Mouse (Mus musculus) adrenal gland, adult 2 months (tissue): ENCODE data around the gene Nkapl. TPM values are rescaled to one million over a fixed set of nuclear protein-coding genes. Genes with fewer than 3 reads are reported as not detected.
A peak's percentile ranks its signal among the peaks of the same experiment; 100 is the strongest.
"Not testable (repeated sequence)": the region's sequence is repeated elsewhere in the genome, so short reads cannot be mapped to it uniquely, and the experiment has no call there.

Experiments
- DNase-seq: peaks from one replicate; pipeline ENCODE4 v3.0.0; 2021
- long read RNA-seq: library from polyadenylated mRNA; stranded (forward); transcript quantifications from one replicate; pipeline ENCODE4 v2.0.0, GENCODE M21; 2021
- polyA plus RNA-seq: library from polyadenylated mRNA; depleted of rRNA; stranded (reverse); fragments of >200 nt; gene quantifications from 2 replicates; pipeline ENCODE4 v1.2.3, GENCODE M21; 2012; rRNA removed
- total RNA-seq, 2 experiments: library from RNA; stranded (reverse); gene quantifications; 2 replicates each; pipeline ENCODE4 v1.2.3; 2021

The Nkapl gene
- 1 to 10 TPM in 1 of 2 experiments, under 1 TPM in 1; 0.84 to 1.5 TPM for total RNA-seq
- polyA plus RNA-seq: 0.43 and 0.70 TPM in 2 replicates
- long read RNA-seq, partial matches to known transcripts: 0 of 2 reads
- long read RNA-seq, other reads (novel, unspliced or antisense): 0 of 2 reads

DNA sequence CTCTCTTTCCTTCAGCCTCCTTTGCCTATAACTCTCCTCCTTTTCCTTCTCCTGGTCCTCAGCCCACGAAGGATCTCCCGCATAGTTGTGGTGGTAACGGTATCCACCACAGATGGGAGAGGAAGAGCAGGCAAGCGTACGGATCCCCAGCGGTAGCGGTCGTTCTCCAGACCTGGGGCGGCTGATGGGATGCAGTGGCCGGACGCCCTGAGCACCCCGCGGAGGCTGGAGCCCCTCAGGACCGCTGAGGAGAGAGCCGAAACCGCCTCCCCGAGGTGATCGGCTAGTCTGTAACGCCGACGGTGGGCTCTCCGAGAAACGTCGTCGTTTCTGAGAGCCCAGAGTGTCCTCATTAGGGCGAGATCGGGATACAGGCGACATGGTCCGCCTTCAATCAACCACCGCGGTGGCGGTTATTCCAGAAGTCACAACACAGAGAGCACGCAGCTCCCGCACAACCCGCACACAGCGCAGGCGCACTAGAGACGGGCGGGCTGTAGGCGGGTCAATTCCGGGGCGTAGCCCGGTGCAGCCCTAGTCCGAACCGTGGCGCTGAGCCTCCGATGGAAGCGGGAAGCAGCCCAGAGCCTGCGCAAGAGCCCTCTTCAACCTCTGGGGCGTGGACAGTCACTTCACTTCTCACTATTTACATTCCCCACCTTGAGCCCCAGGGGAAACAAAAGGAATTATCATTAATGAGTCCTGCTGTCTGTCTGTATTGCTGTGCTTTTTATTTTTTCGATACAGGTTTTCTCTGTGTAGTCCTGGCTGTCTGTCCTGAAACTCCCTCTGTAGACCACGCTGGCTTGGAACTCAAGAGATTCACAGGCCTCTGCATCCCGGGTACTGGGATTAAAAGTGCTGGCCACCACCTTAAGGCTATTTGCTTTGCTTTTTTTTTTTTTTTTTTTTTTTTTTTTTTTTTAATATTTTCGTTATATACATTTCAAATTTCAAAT lies at the start of gene Nkapl:
Gene Nkapl, minus strand, starts transcription at position 449 of the 959 bp plus-strand sequence.
- peak; percentile 92 for DNase-seq

GRCm38 (mm10) chr13:21506221-21506649 lies 37.9 kb upstream of the Nkapl start:
- DNase-seq: peak; percentile 95

- no peak for DNase-seq
Measured at GRCm38 (mm10) chr13:21502296-21502695, 34.0 kb upstream of the Nkapl start.

DNA sequence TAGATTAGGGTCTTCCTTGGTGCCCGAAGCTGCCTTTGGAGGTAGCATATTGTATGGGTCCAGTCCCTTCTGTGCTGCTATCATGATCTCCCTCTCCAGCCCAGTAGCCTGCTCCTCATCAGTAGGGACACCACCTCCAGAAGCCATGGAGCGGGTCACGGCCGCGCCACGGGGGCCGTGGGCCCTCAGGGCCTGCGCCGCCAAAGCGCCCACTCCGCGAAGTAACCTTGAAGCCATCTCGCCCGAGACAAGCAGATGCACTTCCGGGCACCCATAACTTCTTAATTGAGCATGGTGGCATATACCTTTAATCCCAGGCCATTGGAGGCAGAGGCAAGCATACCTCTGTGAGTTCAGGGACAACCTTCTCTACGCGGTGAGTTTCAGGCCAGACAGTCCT lies 32.9 kb upstream of the Nkapl start, which contains the start of gene Gm11273:
Gene Gm11273, minus strand, starts transcription at position 237 of the 400 bp plus-strand sequence.
- not testable (repeated sequence) for DNase-seq

GRCm38 (mm10) chr13:21495080-21495479 lies 26.8 kb upstream of the Nkapl start, which contains the start of gene AK157302:
Gene AK157302, plus strand, starts transcription at chr13:21495223.
- peak; percentile 11 for DNase-seq

- peak; percentile 50 for DNase-seq
Measured at GRCm38 (mm10) chr13:21492847-21493246, 24.5 kb upstream of the Nkapl start.

- no peak for DNase-seq
Measured at GRCm38 (mm10) chr13:21486881-21487280, 18.6 kb upstream of the Nkapl start.

DNA sequence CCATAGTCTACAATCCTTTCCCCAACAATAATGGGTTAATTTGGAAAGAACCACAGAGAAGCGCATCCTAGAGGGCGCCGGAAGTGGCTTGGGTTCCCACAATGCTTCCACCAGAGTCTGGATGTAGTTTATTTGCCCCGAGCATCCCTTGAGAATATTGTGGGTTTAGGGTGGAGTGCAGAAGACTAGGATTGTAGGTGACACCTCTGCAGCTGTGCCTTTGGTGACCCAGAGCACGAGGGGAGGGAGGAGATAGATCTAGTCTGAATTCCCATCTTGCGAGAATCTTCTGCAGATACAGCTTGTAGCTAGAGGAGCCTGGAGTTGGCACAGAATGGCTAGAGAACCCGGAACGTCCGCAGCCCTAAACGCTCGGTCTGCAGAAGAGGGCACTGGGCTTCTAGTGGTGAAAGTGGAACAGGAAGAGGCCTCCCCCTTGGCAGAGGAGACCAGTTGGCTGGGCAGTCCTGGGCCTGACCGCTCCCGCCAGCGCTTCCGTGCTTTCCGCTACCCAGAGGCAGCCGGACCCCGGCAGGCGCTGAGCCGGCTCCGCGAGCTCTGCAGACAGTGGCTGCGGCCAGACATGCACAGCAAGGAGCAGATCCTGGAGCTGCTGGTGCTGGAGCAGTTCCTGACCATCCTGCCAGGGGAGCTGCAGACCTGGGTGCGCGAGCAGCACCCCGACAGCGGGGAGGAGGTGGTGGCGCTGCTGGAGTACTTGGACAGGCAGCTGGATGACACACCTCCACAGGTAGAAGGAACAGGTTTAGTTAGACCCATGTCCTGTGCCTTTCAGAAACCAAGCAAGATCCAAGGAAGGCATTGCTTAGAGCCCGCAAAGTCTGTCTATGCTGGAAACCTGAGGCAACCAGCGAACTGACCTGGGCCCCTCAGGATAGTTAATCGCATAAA lies 10.7 kb upstream of the Nkapl start, which contains the start of the genes Zkscan4 and Gm10065:
Gene Zkscan4, plus strand, starts transcription at position 149 of the 912 bp plus-strand sequence.
Gene Gm10065, minus strand, starts transcription at position 683 of the 912 bp plus-strand sequence.
- DNase-seq: peak; percentile 75

DNA sequence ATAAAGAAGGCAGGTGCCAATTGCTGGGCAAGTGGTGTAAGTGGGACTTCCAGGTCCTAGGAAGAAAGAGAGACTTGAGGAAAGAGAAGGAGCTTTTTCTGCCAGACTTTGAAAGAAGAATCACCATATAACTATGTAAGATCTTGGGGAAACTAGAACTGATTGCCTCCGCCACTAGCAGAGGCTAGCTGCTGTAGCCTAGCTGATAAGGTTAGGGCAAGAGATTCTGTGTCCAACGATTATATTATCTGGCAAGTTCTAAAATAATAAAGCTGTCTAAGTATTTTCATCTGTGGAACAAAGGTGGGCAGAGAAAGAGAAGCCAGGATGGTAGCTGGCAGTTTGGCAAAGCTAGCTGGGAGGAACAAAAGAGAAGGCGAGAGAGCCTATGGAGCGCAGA lies 4.1 kb upstream of the Nkapl start:
- DNase-seq: no peak

GRCm38 (mm10) chr13:21469097-21469496 lies 788 bp upstream of the Nkapl start:
- no peak for DNase-seq

DNA sequence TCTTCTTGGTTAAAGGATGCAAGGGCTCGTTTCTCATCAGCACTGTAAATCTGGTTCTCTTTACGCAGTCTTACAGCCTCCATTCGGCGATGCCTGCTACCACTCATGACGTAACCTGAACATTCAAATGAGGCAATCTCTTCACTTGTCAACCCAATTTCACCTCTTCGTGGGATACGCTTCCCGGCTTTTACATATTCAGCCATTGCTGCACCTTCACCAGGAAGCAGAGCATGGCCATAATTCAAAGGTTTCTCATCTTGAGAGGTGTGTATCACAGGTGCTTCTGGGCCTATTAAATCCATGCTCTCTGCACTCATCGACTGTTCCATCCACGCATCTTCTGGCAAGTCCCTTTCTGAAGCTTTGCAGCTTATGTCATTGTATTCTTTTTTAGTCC lies 973 bp downstream of the Nkapl start:
- DNase-seq: no peak

DNA sequence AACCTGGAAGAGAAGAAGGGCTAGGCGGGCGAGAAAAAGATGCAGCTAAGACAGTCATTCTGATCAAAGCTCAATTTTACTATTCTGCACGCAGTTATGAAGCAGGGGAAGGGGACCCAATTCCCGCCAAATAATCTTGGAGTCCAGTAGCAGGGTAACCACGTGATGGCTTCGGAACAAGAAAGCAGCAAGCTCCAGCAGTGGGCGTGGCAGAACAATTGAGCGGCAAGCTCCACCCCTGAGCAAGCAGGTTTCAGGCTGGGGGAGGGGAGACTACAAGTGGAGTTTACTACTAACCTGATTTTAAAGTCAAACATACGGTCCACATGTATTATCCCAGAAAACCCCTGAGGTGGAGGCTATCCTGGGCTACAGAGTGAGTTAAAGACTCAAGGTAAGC lies 5.8 kb downstream of the Nkapl start:
- DNase-seq: not testable (repeated sequence)

- DNase-seq: no peak
Measured at GRCm38 (mm10) chr13:21456347-21456746, 12.0 kb downstream of the Nkapl start.

DNA sequence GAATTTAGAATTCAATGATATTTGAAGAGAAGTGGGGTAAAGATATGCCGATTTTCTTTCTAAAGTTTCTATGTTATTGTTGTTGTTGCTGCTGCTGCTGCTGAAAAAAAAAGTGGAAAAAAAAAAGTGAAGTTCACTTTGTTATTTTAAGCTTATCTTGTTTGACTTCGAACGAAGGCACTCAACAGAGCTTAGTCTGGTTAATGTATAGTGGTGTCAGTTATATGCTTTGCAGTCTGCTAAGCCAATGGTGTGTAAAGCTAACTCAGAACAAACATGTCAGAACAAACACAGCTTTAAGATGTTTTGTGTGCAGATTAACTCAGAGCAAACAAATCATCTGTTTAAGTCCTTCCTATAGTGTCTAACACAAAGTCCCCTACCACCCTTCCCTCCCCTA lies 14.2 kb downstream of the Nkapl start:
- no peak for DNase-seq

DNA sequence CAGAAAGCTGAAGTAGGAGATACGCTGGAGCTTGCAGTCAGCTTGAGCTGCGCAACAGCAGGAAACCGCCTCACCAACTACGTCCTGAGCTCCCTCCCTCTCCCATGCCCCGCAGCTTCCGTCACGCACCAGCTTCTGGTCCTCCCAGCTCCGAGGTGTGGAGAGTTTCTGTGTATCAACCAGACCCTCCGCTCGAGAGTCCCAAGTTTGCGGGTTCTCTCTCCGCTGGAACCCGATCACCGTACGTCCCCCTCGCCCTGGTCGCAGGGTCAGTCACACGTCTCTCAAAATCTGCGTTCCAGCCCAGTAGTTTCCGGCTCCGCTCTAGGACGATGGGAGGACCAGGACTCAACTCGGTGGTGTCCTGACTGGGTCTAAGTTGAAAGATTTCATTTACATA lies 14.9 kb downstream of the Nkapl start, which contains the start of gene Zscan26:
Gene Zscan26, minus strand, starts transcription at position 282 of the 400 bp plus-strand sequence.
- peak; percentile 92 for DNase-seq

- no peak for DNase-seq
Measured at GRCm38 (mm10) chr13:21453042-21453441, 15.3 kb downstream of the Nkapl start.

GRCm38 (mm10) chr13:21447856-21448614 lies 20.3 kb downstream of the Nkapl start:
- no peak for DNase-seq

- no peak for DNase-seq
Measured at GRCm38 (mm10) chr13:21446796-21447195, 21.5 kb downstream of the Nkapl start.

DNA sequence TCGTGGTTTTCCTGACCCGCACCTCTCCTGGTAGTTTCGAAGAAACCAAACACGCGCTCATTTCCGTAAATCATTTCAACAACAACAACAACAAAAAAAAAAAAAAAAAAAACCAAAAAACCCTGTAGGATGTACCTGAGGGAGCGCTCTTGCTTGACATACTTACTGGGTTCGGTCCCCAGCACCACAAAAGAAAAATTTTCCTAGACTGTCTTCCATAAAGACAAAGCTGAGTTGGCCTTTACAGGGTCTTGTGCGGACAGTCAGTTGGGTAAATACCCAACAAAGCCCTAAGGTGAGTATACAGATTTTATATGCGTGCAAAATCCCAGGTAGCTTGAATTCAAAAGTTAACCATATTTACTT lies 27.1 kb downstream of the Nkapl start:
- no peak for DNase-seq

- DNase-seq: peak; percentile 86
Measured at GRCm38 (mm10) chr13:21440503-21441206, 27.7 kb downstream of the Nkapl start, which contains the start of gene Pgbd1. Gene Pgbd1, minus strand, starts transcription at chr13:21441058.
